Mouse (Mus musculus) heart, embryonic 14.5 days (tissue): ENCODE measurements around the gene Atxn7l3. TPM values are rescaled to one million over a fixed set of nuclear protein-coding genes. Genes with fewer than 3 reads are reported as not detected.
"Not testable (repeated sequence)": the region's sequence is repeated elsewhere in the genome, so short reads cannot be mapped to it uniquely, and the experiment has no call there.

Experiments used
- ATAC-seq: fragments of 200-750 bp; cut with Nextera tagmentation; 2 replicates; pipeline ENCODE4 v1.8.0; 2017; ENCODE audit warnings: low read depth, moderate TSS enrichment; ENCODE audit not compliant: insufficient number of reproducible peaks, insufficient read depth, low FRiP score
- H3K27ac ChIP-seq, 2 experiments: fragments of 200-500 bp in 1 of 2; fragments of 300-500 bp in 1 of 2; sonication (generic) in 1 of 2; replicated peaks in 1 of 2; 2 replicates each; pipeline ENCODE4 v1.5.1; 2012 to 2014; ENCODE audit warnings: low read depth in 2 of 2, low read length in 2 of 2, control low read depth in 1 of 2, mild to moderate bottlenecking in 1 of 2, mixed read lengths in 1 of 2; ENCODE audit not compliant: control insufficient read depth in 1 of 2, insufficient read depth in 1 of 2
- H3K27me3 ChIP-seq: fragments of 300-500 bp; sonication (generic); 2 replicates; pipeline ENCODE4 v1.6.1; 2014; ENCODE audit warnings: mild to moderate bottlenecking, low read length, control low read depth; ENCODE audit not compliant: control insufficient read depth, insufficient read depth
- H3K36me3 ChIP-seq: fragments of 300-500 bp; sonication (generic); 2 replicates; pipeline ENCODE4 v1.6.1; 2014; ENCODE audit warnings: mild to moderate bottlenecking, control low read depth, low read length, mixed read lengths; ENCODE audit not compliant: control insufficient read depth, insufficient read depth
- H3K4me1 ChIP-seq, 2 experiments: fragments of 200-500 bp in 1 of 2; fragments of 300-500 bp in 1 of 2; sonication (generic) in 1 of 2; 2 replicates each; pipeline ENCODE4 v1.6.1; 2012 to 2014; ENCODE audit warnings: low read length in 2 of 2, control low read depth in 1 of 2, mixed read lengths in 1 of 2; ENCODE audit not compliant: control insufficient read depth in 2 of 2, insufficient read depth in 2 of 2
- H3K4me2 ChIP-seq: fragments of 300-500 bp; sonication (generic); 2 replicates; pipeline ENCODE4 v1.6.1; 2014; ENCODE audit warnings: mild to moderate bottlenecking, low read length
- H3K4me3 ChIP-seq, 2 experiments: fragments of 200-500 bp in 1 of 2; fragments of 300-500 bp in 1 of 2; sonication (generic) in 1 of 2; 2 replicates each; pipeline ENCODE4 v1.5.1; 2012 to 2014; ENCODE audit warnings: low read length in 2 of 2, mild to moderate bottlenecking in 2 of 2, control low read depth in 1 of 2, low read depth in 1 of 2, moderate library complexity in 1 of 2; ENCODE audit not compliant: control insufficient read depth in 1 of 2, insufficient read depth in 1 of 2
- H3K9ac ChIP-seq: fragments of 300-500 bp; sonication (generic); 2 replicates; pipeline ENCODE4 v1.6.1; 2014; ENCODE audit warnings: mild to moderate bottlenecking, low read length
- H3K9me3 ChIP-seq: fragments of 300-500 bp; sonication (generic); 2 replicates; pipeline ENCODE4 v1.6.1; 2016; ENCODE audit warnings: low read length, control low read depth; ENCODE audit not compliant: control insufficient read depth
- WGBS: fragments of 180-500 bp; shearing (Covaris S2); extraction: QIAGEN DNeasy Blood & Tissue Kit; methylation state at CpG from one replicate; pipeline ENCODE4 v1.1.7; 2014; 5-methylcytosine and 5-hydroxymethylcytosine counted together
- polyA plus RNA-seq: library from polyadenylated mRNA; unstranded; fragments of >200 nt; fragmentation: Nextera tagmentation; extraction: Ambion mirVana; gene quantifications from 2 replicates; pipeline ENCODE4 v1.2.1, GENCODE M21; 2014

Gene Atxn7l3
- polyA plus RNA-seq, 1 experiment from 2014 or later: 10.6 TPM

- peak; percentile 75 for ATAC-seq
- Histone ChIP-seq H3K9me3 (no peaks in the 10 kb centered on the region), H3K9ac (peak overlapping the region; percentile 85), H3K27me3 (no peaks in the 10 kb centered on the region), H3K36me3 (peaks cover 33% of the 10 kb centered on the region), H3K4me1 (peaks cover 0 to 12% of the 10 kb centered on the region in 2 experiments; a peak in 2 of 4 replicates), H3K4me2 (peak overlapping the region; percentile 77), H3K27ac (peak overlapping the region; percentile 75 to 83), H3K4me3 (peak overlapping the region; percentile 83 to 84)
- WGBS: 3% methylated on average over 31 of the region's 31 CpGs
Measured at GRCm38 (mm10) chr11:102285095-102285834, 11.2 kb downstream of the Atxn7l3 start.

GRCm38 (mm10) chr11:102284501-102285094 is 11.8 kb downstream of the Atxn7l3 start, which contains the start of gene Tmub2:
TSS of gene Tmub2 (plus strand) at chr11:102284931.
- Histone ChIP-seq H3K4me1 (peaks cover 0 to 12% of the 10 kb centered on the region in 2 experiments; a peak in 2 of 4 replicates), H3K4me2 (peak within 1 kb of the TSS; percentile 77), H3K9ac (peak within 1 kb of the TSS; percentile 85), H3K36me3 (peaks cover 26% of the 10 kb centered on the region), H3K27ac (peak within 1 kb of the TSS; percentile 75 to 83), H3K4me3 (peak within 1 kb of the TSS; percentile 83 to 84), H3K9me3 (no peaks in the 10 kb centered on the region), H3K27me3 (no peaks in the 10 kb centered on the region)
- peak; percentile 91 for ATAC-seq
- under 1% methylated on average over 32 of the region's 32 CpGs for WGBS

- ATAC-seq: no peak
- Histone ChIP-seq H3K4me1 (peaks cover 0 to 12% of the 10 kb centered on the region in 2 experiments; a peak in 2 of 4 replicates), H3K4me3 (peak overlapping the region in 1 of 2 experiments; percentile 83; a peak in 1 of 4 replicates), H3K9me3 (no peaks in the 10 kb centered on the region), H3K27me3 (no peaks in the 10 kb centered on the region), H3K9ac (no peak overlapping the region), H3K36me3 (peaks cover 20% of the 10 kb centered on the region), H3K4me2 (peak overlapping the region; percentile 77), H3K27ac (peak overlapping the region in 1 of 2 experiments; percentile 75; a peak in 1 of 4 replicates)
- WGBS: 83% methylated on average over 6 of the region's 6 CpGs
Measured at GRCm38 (mm10) chr11:102283922-102284321, 12.5 kb downstream of the Atxn7l3 start.

- H3K4me1 ChIP-seq, H3K4me3 ChIP-seq, H3K27ac ChIP-seq, ATAC-seq, H3K4me2 ChIP-seq, H3K9ac ChIP-seq, H3K9me3 ChIP-seq, H3K36me3 ChIP-seq: not testable (repeated sequence)
- peaks cover 10% of the 10 kb centered on the region for H3K27me3 ChIP-seq
- 77% methylated on average over 6 of the region's 6 CpGs for WGBS
Measured at GRCm38 (mm10) chr11:102280267-102280666, 16.2 kb downstream of the Atxn7l3 start.

- no peak overlapping the region for H3K4me2 ChIP-seq
- H3K36me3 ChIP-seq: no peaks in the 10 kb centered on the region
- ATAC-seq: no peak
- WGBS: 83% methylated on average over 3 of the region's 3 CpGs
- no peaks in the 10 kb centered on the region for H3K9me3 ChIP-seq
- peaks cover 10% of the 10 kb centered on the region for H3K27me3 ChIP-seq
- no peak overlapping the region for H3K9ac ChIP-seq
- H3K4me3 ChIP-seq: no peak overlapping the region
- no peak overlapping the region for H3K27ac ChIP-seq
- peaks cover 0 to 6% of the 10 kb centered on the region in 2 experiments; a peak in 1 of 4 replicates for H3K4me1 ChIP-seq
Measured at GRCm38 (mm10) chr11:102279595-102279994, 16.8 kb downstream of the Atxn7l3 start.

GRCm38 (mm10) chr11:102277754-102278153 is 18.7 kb downstream of the Atxn7l3 start:
- Histone ChIP-seq H3K9ac (no peak overlapping the region), H3K36me3 (no peaks in the 10 kb centered on the region), H3K4me3 (no peak overlapping the region), H3K27me3 (peaks cover 10% of the 10 kb centered on the region), H3K4me1 (peaks cover 0 to 6% of the 10 kb centered on the region in 2 experiments; a peak in 1 of 4 replicates), H3K27ac (no peak overlapping the region), H3K9me3 (no peaks in the 10 kb centered on the region), H3K4me2 (no peak overlapping the region)
- 76% methylated on average over 8 of the region's 12 CpGs for WGBS
- no peak for ATAC-seq

GRCm38 (mm10) chr11:102276411-102276915 is 20.0 kb downstream of the Atxn7l3 start:
- H3K27ac ChIP-seq: no peak overlapping the region
- WGBS: 2% methylated on average over 33 of the region's 33 CpGs
- H3K27me3 ChIP-seq: peaks cover 10% of the 10 kb centered on the region
- H3K9me3 ChIP-seq: no peaks in the 10 kb centered on the region
- ATAC-seq: peak; percentile 61
- peaks cover 0 to 6% of the 10 kb centered on the region in 2 experiments; a peak in 1 of 4 replicates for H3K4me1 ChIP-seq
- H3K36me3 ChIP-seq: no peaks in the 10 kb centered on the region
- peak overlapping the region; percentile 32 to 36 for H3K4me3 ChIP-seq
- H3K4me2 ChIP-seq: peak overlapping the region; percentile 80
- peak overlapping the region; percentile 68 for H3K9ac ChIP-seq
